Mouse (Mus musculus): ENCODE measurements around the gene Trpv2.

The Trpv2 gene

DNA sequence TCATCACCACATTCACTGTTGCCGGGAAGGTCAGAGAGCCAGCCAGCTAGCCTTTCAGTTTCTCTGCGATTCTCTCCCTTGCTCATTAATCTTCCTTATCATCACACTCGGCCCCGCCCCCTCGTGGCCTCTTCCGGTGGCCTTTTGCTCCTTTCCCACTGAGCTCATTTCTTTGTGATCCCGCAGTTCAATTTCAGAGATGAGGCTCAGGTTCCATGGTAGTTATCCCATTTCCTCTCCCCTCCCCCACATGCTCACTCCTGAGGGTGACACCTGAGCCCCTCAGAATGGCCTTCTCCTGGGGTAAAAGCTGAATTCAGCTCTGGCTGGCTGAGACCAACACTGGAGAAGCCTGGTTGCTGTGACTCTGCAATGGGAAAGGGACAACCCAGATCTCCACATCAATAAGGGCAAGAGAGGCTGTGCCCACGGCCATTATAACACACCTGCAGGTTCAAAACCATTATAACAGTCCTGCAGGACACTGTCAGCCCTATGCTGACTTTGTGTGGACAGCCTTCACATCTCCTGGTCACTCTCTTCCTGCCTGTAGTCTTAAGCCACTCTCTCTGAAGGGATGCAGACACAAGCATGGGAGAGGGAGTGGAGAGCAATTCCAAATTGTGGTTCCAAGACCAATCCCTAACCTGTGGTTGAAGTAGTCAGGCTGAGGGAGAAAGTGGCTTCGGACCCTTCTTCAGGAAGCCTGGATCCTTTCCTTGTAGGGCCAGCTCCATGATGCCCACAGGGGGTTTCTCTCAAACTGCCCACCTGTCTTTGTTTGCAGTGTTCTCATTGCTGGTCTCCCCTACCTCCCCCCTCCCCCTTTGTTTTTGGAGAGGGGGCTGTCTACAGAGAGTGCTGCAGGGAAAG, 55.3 kb downstream of the Trpv2 start:
- DNase-seq (ENCODE audit: low read depth, low spot score) = peak; percentile 60

DNA sequence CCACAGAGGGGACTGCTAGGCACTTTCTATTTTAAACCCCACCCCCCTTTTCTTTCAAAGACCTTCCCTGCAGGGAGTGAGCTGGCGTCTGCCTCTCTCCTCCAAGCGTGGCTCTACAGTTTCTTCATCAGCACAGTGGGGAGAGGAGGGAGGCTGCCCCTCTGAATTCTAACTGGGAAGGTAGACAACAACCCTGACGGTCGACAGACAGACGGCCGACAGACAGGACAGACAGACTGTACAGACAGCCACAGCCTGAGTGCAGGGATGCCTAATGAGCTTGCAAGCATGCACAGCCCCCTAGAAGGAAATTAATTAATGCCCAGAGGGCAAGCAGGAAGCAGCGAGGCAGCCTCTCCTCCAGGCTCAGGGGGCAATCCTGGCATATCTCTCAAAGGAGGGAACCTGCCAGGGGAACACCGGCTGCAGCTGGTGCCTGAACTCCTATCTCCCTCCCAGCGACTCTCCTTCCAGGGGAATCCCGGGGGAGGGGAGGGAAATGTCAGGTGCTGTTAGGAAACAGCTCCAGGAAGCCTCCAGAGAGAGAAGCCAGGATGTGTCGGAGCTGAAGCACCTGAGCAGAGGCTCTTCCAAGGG, 56.0 kb downstream of the Trpv2 start:
- no peak for DNase-seq (ENCODE audit: low read depth, low spot score)

- DNase-seq (ENCODE audit: low read depth, low spot score) = no peak
These were observed 56.9 kb downstream of the Trpv2 start for GRCm38 (mm10) chr11:62631138-62631537.

DNA sequence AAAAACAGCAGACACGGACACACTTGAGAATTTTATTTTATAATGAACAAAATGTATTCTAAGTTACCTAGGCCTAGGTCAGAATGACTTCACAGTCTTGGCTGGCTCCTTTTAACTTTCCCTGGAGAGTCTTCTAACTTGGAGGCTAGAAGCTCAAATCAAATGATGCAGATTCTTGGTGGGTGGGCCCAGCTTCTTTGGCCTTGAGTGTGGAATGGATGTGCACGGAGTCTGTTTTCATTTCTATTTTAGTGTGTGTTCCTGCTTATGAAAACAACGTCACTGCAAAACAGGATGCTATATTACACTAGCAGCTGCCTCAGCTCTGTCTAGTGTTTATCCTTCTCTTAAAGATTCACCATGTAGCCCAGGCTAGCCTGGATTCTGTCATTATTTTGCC, 61.1 kb downstream of the Trpv2 start:
- DNase-seq (ENCODE audit: low read depth, low spot score) = no peak

DNA sequence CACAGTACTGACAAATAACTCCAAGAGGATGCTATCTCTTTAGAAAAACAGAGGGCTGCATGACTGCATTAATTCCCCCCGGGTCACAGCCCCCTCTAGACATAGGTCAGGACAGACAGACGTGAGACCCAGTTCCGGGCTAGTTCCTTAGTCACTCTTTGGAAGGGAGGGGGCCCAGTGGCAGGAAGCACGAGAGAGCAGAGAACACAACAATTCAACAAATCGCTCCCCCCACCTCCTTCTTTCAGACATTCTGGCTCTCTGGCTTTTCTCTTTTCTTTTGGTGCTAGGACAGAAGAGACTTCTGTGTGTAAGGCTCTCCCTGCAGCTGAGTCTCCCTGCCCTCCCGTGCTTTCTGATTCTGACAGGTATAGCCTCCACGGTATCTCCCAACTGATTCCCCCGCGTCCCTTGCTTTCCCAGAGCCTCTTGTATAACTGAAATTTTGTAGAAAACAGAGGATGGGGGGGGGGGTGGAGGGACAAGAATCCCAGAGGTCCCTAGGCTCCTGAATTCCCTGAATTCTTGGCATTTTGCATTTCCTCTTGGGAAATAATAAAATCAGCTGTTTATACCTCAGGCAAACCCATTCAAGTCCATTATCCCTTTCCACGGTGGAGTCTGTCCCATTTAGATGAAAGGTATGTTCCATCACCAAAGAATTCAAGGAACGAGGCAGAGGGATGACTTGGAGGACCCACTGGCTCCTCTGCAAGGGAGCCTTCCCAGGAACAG, 62.0 kb downstream of the Trpv2 start:
- DNase-seq (ENCODE audit: low read depth, low spot score) = no peak

DNA sequence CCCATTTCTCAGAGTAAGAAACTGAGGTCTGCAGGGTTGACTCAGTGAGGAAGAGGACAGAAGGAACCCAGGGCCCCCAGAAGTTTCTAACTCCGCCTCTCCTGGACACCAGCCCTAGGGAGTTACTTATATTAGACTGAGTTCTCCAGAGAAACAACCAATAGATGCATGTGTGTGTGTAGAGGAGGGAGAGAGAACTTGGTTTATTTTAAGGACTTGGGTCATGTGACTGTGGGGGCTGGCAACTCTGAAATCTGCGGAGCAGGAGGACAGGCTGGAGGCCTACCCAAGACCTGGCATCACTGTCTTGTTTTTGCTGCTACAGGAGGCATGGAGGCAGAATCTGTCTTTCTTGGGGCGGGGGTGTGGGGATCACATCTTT, 62.5 kb downstream of the Trpv2 start:
- no peak for DNase-seq (ENCODE audit: low read depth, low spot score)

- no peak for DNase-seq (ENCODE audit: low read depth, low spot score)
These were observed 63.1 kb downstream of the Trpv2 start for GRCm38 (mm10) chr11:62637401-62637800.

DNA sequence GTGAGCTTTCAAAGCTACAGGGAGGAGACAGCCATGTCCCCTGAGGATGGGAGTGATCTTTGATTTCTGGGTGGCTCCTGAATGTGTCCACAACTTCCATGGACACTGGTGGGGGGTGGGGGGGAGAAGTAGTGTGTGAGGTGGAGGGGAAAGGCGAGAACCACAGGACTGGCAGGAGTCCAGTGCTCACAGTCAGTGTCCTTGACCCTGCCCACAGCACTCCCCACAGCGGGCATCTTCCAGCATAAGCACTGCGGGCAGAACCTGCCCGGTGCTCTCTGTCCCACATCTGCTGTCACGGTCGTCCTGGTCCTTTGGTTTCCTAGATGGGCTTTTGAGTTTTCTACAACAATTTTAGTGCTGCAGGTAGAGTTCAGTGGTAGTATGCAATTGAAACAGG, 63.5 kb downstream of the Trpv2 start:
- DNase-seq (ENCODE audit: low read depth, low spot score) = no peak

DNA sequence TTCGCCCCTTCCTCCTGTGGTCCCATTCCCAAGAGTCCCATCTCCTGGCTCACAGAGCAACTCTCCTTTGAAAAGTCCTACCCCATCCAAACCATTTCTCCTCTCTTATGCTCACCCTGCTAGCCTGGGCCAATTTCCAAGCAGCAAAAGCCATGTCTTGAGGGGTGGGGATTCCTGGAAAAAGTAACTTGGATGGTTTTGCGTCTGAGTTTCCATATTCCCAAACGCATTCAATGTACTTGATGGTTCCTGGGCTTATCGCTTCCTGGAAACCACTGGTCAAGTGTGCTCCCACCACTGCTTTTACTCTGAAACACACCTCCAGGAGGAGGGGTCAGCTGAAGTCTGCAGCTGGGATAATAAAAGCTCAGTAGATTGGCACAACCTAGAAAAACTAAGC, 64.1 kb downstream of the Trpv2 start:
- no peak for DNase-seq (ENCODE audit: low read depth, low spot score)

GRCm38 (mm10) chr11:62640378-62640777, 66.1 kb downstream of the Trpv2 start:
- DNase-seq (ENCODE audit: low read depth, low spot score) = no peak

DNA sequence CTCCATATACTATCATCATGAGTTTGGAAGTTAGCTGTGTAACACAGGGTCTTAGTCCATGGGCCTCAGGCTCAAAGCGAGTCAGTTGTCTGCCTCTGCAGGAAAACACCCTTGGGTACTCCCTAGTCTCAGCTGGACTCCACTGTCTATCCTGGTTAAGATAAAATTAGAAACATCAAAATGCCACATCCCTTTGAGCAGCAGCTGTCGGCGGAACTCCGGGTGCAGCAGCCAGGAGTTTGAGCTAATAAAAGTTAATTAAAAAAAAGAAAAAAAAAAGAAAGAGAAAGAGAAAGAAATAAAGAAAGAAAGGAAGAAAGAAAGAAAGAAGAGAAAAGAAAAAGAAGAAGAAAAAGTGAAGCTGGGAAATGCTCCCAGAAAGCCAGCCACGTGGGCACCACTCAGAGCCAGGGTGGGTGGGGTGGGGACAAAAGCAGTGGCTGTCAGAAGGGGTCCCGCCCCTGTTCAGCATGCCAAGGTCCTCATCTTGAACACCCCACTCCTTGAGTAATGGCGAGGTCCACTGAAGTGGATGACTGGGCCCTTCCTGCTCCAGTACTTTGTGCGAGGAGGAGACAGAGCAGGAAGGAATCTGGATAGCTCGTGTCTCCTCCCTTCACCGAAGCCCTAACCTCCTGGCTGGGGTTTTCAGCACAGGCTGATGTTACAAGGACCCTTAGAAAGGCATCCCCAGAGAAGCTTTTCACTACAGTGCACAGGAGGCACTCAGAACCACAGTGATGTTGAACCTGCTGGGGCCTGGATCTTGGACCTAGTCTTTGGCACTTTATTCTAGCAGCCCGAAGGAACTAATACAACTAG, 67.9 kb downstream of the Trpv2 start:
- no peak for DNase-seq (ENCODE audit: low read depth, low spot score)

DNA sequence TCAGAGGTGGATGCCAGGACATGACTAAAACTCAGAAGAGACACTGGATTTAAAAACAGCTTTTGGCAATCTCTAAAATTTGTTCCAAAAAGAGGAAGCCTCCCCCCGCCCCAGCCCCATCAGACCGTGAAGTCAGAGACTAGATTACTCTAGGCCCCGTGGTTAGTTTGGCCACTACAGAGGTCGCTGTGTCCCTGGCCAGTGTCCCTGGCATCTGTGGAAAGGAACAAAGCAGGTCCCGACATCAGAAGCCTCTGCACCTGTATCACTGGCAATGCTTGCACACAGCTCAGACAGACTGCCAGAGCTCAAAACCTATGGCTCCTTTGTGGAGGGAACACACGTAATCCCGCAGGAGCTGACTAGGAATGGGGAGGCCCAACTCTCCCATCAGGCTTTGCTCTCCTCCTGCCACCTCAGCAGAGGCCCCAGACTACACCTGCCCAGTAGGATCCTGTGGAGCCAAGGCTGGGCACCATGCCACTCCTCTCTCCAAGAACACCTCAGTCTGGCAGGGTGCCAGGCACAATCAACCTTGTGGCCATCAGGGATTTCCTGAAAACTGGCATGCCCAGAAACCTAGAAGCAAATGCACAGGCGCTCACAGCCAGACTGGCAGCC, 68.8 kb downstream of the Trpv2 start:
- no peak for DNase-seq (ENCODE audit: low read depth, low spot score)

DNA sequence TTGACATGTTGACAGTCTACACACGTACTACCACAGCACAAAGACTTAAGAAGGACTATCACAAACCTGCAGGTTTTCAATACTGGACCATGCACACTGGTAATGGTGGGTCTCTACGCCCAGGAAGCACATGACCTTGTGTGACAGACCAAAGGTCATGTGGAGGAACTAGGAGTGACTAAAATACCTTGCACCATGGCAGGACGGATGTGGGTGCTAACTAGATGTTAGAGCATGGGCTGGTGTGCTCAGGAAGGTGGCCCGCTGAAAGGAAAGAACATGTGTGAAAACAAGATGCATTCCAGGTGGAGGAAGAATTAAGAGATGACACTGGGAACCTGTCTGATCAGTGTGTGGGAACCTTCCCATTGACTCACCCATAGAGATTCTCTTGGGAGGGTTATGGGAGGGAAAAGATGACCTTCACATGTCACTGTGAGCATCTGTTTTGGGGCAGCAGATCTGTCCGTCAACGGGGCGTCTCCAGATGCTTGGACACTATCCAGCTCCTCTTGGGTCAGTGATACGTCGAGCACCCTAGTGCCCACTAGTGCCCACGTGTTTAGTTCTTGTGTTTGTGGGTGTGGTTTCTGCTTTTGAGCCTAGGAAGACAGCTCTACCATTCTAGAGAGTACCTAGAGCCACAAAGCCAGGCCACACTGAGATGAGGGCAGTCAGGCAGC, 69.5 kb downstream of the Trpv2 start:
- no peak for DNase-seq (ENCODE audit: low read depth, low spot score)

GRCm38 (mm10) chr11:62644602-62645336, 70.5 kb downstream of the Trpv2 start:
- no peak for DNase-seq (ENCODE audit: low read depth, low spot score)

- DNase-seq (ENCODE audit: low read depth, low spot score) = no peak
These were observed 71.0 kb downstream of the Trpv2 start for GRCm38 (mm10) chr11:62645337-62645675.

DNA sequence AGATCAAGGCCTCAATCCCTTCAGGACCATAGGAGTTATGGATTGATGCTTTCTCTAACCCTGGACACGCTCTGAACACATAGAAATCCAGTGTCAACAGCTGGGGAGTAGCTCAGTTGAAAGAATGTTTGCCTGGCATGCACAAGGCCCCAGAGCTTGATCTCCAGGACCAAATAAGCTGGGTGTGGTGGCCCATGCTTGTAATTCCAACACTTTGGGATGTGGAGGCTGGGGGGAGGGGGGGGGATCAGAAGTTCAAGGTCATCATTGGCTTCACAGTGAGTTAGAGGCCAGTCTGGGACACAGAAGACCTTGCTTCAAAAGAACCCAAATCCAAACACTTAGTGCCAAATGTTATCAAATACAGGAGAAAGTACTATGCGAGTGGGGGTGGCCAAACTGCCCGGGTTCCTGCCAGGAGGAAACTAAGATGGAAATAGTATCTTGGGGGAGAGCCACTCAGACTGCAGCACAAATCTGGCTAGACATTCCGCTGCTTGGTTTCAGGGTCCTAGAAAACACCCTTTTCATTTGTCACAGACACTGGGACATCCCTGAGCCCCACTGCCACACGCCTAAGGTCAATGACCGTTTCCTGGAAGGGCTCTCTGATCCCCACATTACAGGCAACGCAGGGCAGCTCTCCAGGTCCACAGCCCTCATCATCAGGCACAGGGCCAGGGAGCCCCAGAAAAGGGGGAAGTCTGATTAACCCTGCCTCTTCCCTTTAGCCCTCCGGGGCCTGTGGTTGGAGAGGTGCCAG, 71.6 kb downstream of the Trpv2 start:
- no peak for DNase-seq (ENCODE audit: low read depth, low spot score)

DNA sequence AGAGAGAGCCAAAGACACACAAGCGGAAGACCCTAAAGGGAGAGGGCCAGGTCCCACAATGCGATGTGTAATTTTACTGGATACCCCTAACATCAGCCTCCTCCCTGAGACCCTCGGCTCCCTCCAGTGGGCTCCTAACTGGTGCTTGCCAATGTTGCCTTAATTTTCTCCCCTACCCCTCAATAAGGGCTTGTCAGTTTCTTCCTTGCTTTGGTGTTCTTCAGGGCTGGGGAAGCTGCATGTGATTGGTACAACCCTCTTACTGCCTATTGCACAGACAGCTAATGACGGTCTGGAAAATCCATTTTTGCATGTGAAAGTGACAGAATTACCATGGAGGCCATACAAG, 72.2 kb downstream of the Trpv2 start:
- no peak for DNase-seq (ENCODE audit: low read depth, low spot score)

- no peak for DNase-seq (ENCODE audit: low read depth, low spot score)
These were observed 72.8 kb downstream of the Trpv2 start for GRCm38 (mm10) chr11:62646958-62647515.
